Mouse (Mus musculus): ENCODE measurements around the gene Lmx1a. TPM values are rescaled to one million over a fixed set of nuclear protein-coding genes. Genes with fewer than 3 reads are reported as not detected.

The Lmx1a gene
- polyA plus RNA-seq, 1 experiment from 2014 or later = 2.3 TPM

GRCm38 (mm10) chr1:167802510-167803271 is 113.7 kb downstream of the Lmx1a start:
- Histone ChIP-seq H3K27me3 (replicated peaks) (peaks cover 15% of the 10 kb centered on the region; the same call in 1 of the 2 replicates), H3K9me3 (no peaks in the 10 kb centered on the region), H3K4me2 (replicated peaks) (peak overlapping the region; percentile 82), H3K4me1 (peaks cover 18% of the 10 kb centered on the region), H3K36me3 (no peaks in the 10 kb centered on the region), H3K9ac (peak overlapping the region; percentile 56), H3K27ac (peak overlapping the region; percentile 64; the same call in 1 of the 2 replicates), H3K4me3 (peak overlapping the region; percentile 47)
- ATAC-seq (ENCODE audit: low FRiP score, low read depth) = peak; percentile 90
- WGBS = under 1% methylated on average over 59 of the region's 59 CpGs

- Histone ChIP-seq H3K9me3 (no peaks in the 10 kb centered on the region), H3K4me3 (peak overlapping the region; percentile 47), H3K27me3 (replicated peaks) (peaks cover 15% of the 10 kb centered on the region; the same call in 1 of the 2 replicates), H3K4me1 (peaks cover 18% of the 10 kb centered on the region), H3K4me2 (replicated peaks) (peak overlapping the region; percentile 82), H3K27ac (no peak overlapping the region), H3K9ac (peak overlapping the region; percentile 56), H3K36me3 (no peaks in the 10 kb centered on the region)
- no peak for ATAC-seq (ENCODE audit: low FRiP score, low read depth)
- WGBS = 10% methylated on average over 10 of the region's 10 CpGs
These were observed 114.4 kb downstream of the Lmx1a start for GRCm38 (mm10) chr1:167803351-167803981.

- no peak for ATAC-seq (ENCODE audit: low FRiP score, low read depth)
- Histone ChIP-seq H3K27ac (no peak overlapping the region), H3K36me3 (no peaks in the 10 kb centered on the region), H3K4me3 (no peak overlapping the region), H3K27me3 (replicated peaks) (peaks cover 14% of the 10 kb centered on the region; the same call in 1 of the 2 replicates), H3K4me1 (peaks cover 18% of the 10 kb centered on the region), H3K9me3 (no peaks in the 10 kb centered on the region), H3K9ac (no peak overlapping the region), H3K4me2 (replicated peaks) (no peak overlapping the region)
- 66% methylated on average over 7 of the region's 7 CpGs for WGBS
These were observed 115.8 kb downstream of the Lmx1a start for GRCm38 (mm10) chr1:167804836-167805235.

GRCm38 (mm10) chr1:167811141-167811540 is 122.1 kb downstream of the Lmx1a start:
- 89% methylated on average over 4 of the region's 4 CpGs for WGBS
- H3K9ac ChIP-seq = no peak overlapping the region
- no peak for ATAC-seq (ENCODE audit: low FRiP score, low read depth)

GRCm38 (mm10) chr1:167815166-167815565 is 126.1 kb downstream of the Lmx1a start:
- Histone ChIP-seq H3K27ac (no peak overlapping the region), H3K9me3 (no peaks in the 10 kb centered on the region), H3K9ac (no peak overlapping the region), H3K36me3 (no peaks in the 10 kb centered on the region), H3K4me2 (replicated peaks) (no peak overlapping the region), H3K4me3 (no peak overlapping the region), H3K27me3 (replicated peaks) (no peaks in the 10 kb centered on the region), H3K4me1 (0 out of 2 replicates have a peak, but pooled peaks cover 8% of the 10 kb centered on the region)
- WGBS = 82% methylated on average over 4 of the region's 4 CpGs
- ATAC-seq (ENCODE audit: low FRiP score, low read depth) = no peak

More at GRCm38 (mm10) chr1:167811141-167811540, 122.1 kb downstream of the Lmx1a start:
- Histone ChIP-seq H3K4me1 (no peaks in the 10 kb centered on the region), H3K4me3 (no peak overlapping the region), H3K4me2 (replicated peaks) (no peak overlapping the region), H3K36me3 (no peaks in the 10 kb centered on the region), H3K27me3 (replicated peaks) (no peaks in the 10 kb centered on the region), H3K27ac (no peak overlapping the region), H3K9me3 (no peaks in the 10 kb centered on the region)

GRCm38 (mm10) chr1:167817028-167817427 is 128.0 kb downstream of the Lmx1a start:
- Histone ChIP-seq H3K4me2 (replicated peaks) (no peak overlapping the region), H3K4me1 (0 out of 2 replicates have a peak, but pooled peaks cover 8% of the 10 kb centered on the region), H3K9ac (no peak overlapping the region), H3K27ac (no peak overlapping the region), H3K36me3 (no peaks in the 10 kb centered on the region), H3K9me3 (no peaks in the 10 kb centered on the region), H3K27me3 (replicated peaks) (no peaks in the 10 kb centered on the region), H3K4me3 (no peak overlapping the region)
- ATAC-seq (ENCODE audit: low FRiP score, low read depth) = no peak
- 55% methylated on average over 6 of the region's 6 CpGs for WGBS

- Histone ChIP-seq H3K27ac (no peak overlapping the region), H3K4me2 (replicated peaks) (no peak overlapping the region), H3K9me3 (no peaks in the 10 kb centered on the region), H3K36me3 (no peaks in the 10 kb centered on the region), H3K9ac (no peak overlapping the region), H3K4me1 (0 out of 2 replicates have a peak, but pooled peaks cover 8% of the 10 kb centered on the region), H3K4me3 (no peak overlapping the region), H3K27me3 (replicated peaks) (no peaks in the 10 kb centered on the region)
- 15% methylated on average over 1 of the region's 1 CpGs for WGBS
- ATAC-seq (ENCODE audit: low FRiP score, low read depth) = no peak
These were observed 128.6 kb downstream of the Lmx1a start for GRCm38 (mm10) chr1:167817616-167818015.

GRCm38 (mm10) chr1:167820031-167820430 is 131.0 kb downstream of the Lmx1a start:
- Histone ChIP-seq H3K9ac (no peak overlapping the region), H3K4me2 (replicated peaks) (no peak overlapping the region), H3K27ac (no peak overlapping the region), H3K36me3 (no peaks in the 10 kb centered on the region), H3K4me1 (0 out of 2 replicates have a peak, but pooled peaks cover 8% of the 10 kb centered on the region), H3K4me3 (no peak overlapping the region), H3K27me3 (replicated peaks) (no peaks in the 10 kb centered on the region), H3K9me3 (no peaks in the 10 kb centered on the region)
- no peak for ATAC-seq (ENCODE audit: low FRiP score, low read depth)
- WGBS = 94% methylated on average over 6 of the region's 6 CpGs

GRCm38 (mm10) chr1:167821125-167821524 is 132.1 kb downstream of the Lmx1a start:
- ATAC-seq (ENCODE audit: low FRiP score, low read depth) = no peak
- 18% methylated on average over 1 of the region's 1 CpGs for WGBS
- no peaks in the 10 kb centered on the region for H3K27me3 ChIP-seq (replicated peaks)
- no peak overlapping the region for H3K4me2 ChIP-seq (replicated peaks)
- H3K27ac ChIP-seq = no peak overlapping the region
- no peak overlapping the region for H3K9ac ChIP-seq
- H3K9me3 ChIP-seq = no peaks in the 10 kb centered on the region
- H3K4me3 ChIP-seq = no peak overlapping the region
- H3K36me3 ChIP-seq = no peaks in the 10 kb centered on the region
- H3K4me1 ChIP-seq = 0 out of 2 replicates have a peak, but pooled peaks cover 8% of the 10 kb centered on the region

GRCm38 (mm10) chr1:167830291-167830690 is 141.3 kb downstream of the Lmx1a start:
- Histone ChIP-seq H3K4me2 (replicated peaks) (no peak overlapping the region), H3K9ac (no peak overlapping the region), H3K4me1 (no peaks in the 10 kb centered on the region), H3K27me3 (replicated peaks) (no peaks in the 10 kb centered on the region), H3K27ac (no peak overlapping the region), H3K36me3 (no peaks in the 10 kb centered on the region), H3K4me3 (no peak overlapping the region), H3K9me3 (no peaks in the 10 kb centered on the region)
- no peak for ATAC-seq (ENCODE audit: low FRiP score, low read depth)
- 90% methylated on average over 7 of the region's 7 CpGs for WGBS

- no peak overlapping the region for H3K27ac ChIP-seq
- H3K4me2 ChIP-seq (replicated peaks) = no peak overlapping the region
- no peaks in the 10 kb centered on the region for H3K27me3 ChIP-seq (replicated peaks)
- WGBS = 89% methylated on average over 3 of the region's 3 CpGs
- H3K36me3 ChIP-seq = no peaks in the 10 kb centered on the region
- no peaks in the 10 kb centered on the region for H3K9me3 ChIP-seq
- no peak overlapping the region for H3K4me3 ChIP-seq
- ATAC-seq (ENCODE audit: low FRiP score, low read depth) = no peak
- H3K4me1 ChIP-seq = no peaks in the 10 kb centered on the region
- H3K9ac ChIP-seq = no peak overlapping the region
These were observed 142.6 kb downstream of the Lmx1a start for GRCm38 (mm10) chr1:167831601-167832000.

GRCm38 (mm10) chr1:167854801-167855200 is 165.8 kb downstream of the Lmx1a start:
- ATAC-seq (ENCODE audit: low FRiP score, low read depth) = no peak
- H3K36me3 ChIP-seq = no peaks in the 10 kb centered on the region

More at GRCm38 (mm10) chr1:167854801-167855200, 165.8 kb downstream of the Lmx1a start:
- Histone ChIP-seq H3K9ac (no peak overlapping the region), H3K4me2 (replicated peaks) (no peak overlapping the region), H3K27me3 (replicated peaks) (no peaks in the 10 kb centered on the region), H3K4me1 (no peaks in the 10 kb centered on the region), H3K4me3 (no peak overlapping the region), H3K27ac (no peak overlapping the region), H3K9me3 (no peaks in the 10 kb centered on the region)
- 27% methylated on average over 4 of the region's 4 CpGs for WGBS

Measured in neural tube, embryonic 12.5 days (tissue).